Mouse (Mus musculus): Measurements from ENCODE around the gene Cfap52. TPM values are rescaled to one million over a fixed set of nuclear protein-coding genes. Genes with fewer than 3 reads are reported as not detected.
A peak's percentile ranks its signal among the peaks of the same experiment; 100 is the strongest.

The Cfap52 gene
- polyA plus RNA-seq, 1 experiment, result 35.5 TPM

GRCm38 (mm10) chr11:67965905-67966878 is 741 bp upstream of the Cfap52 start, which contains the start of gene Stx8:
TSS of gene Stx8 (plus strand) at chr11:67966193.
- H3K79me2 ChIP-seq (ENCODE audit: control insufficient read depth, insufficient read depth), result peaks cover 8% of the 10 kb centered on the region
- H3K27me3 ChIP-seq (ENCODE audit: control insufficient read depth, insufficient read depth, insufficient read length), result no peaks in the 10 kb centered on the region
- peak within 1 kb of the TSS; percentile 86 for H3K4me3 ChIP-seq
- no peaks in the 10 kb centered on the region for H3K36me3 ChIP-seq (ENCODE audit: control insufficient read depth, insufficient read depth)
- peak within 1 kb of the TSS; percentile 9 for H3ac ChIP-seq (ENCODE audit: control insufficient read depth, insufficient read length)
- peak within 1 kb of the TSS; percentile 95 for H3K4me2 ChIP-seq (ENCODE audit: low read depth)
- TF ChIP-seq MYOG (IDR thresholded peaks at IDR 0.05; ENCODE audit: control insufficient read depth in 1 of 3, insufficient read depth in 1 of 3, insufficient read length in 2 of 3, low read depth in 2 of 3) (peak; percentile 1 to 87 (median 87)), CEBPB (IDR thresholded peaks at IDR 0.05; ENCODE audit: insufficient read depth, poor library complexity, severe bottlenecking) (no peak), SRF (IDR thresholded peaks at IDR 0.05; ENCODE audit: control insufficient read depth, insufficient read length, low read depth) (no peak), MYOD1 (IDR thresholded peaks at IDR 0.05; ENCODE audit: control insufficient read depth in 1 of 3, insufficient read length in 2 of 3, low read depth in 2 of 3) (peak in 2 of 3 experiments; percentile 73 to 75), POLR2AphosphoS2 (IDR thresholded peaks at IDR 0.05; ENCODE audit: insufficient read length, low read depth) (peak; percentile 76), POLR2A (IDR thresholded peaks at IDR 0.05; ENCODE audit: insufficient read length, low read depth) (peak; percentile 81), MAX (IDR thresholded peaks at IDR 0.05; ENCODE audit: low read depth) (no peak), USF1 (IDR thresholded peaks at IDR 0.05; ENCODE audit: low read depth) (peak; percentile 74), TCF3 (IDR thresholded peaks at IDR 0.05; ENCODE audit: insufficient read length, low read depth) (no peak), E2F4 (IDR thresholded peaks at IDR 0.05; ENCODE audit: insufficient read depth) (no peak)

GRCm38 (mm10) chr11:67964110-67964509 is 1.3 kb downstream of the Cfap52 start:
- H3K79me2 ChIP-seq (ENCODE audit: control insufficient read depth, insufficient read depth), result peaks cover 8% of the 10 kb centered on the region
- H3ac ChIP-seq (ENCODE audit: control insufficient read depth, insufficient read length), result no peak overlapping the region
- H3K27me3 ChIP-seq (ENCODE audit: control insufficient read depth, insufficient read depth, insufficient read length), result no peaks in the 10 kb centered on the region
- no peaks in the 10 kb centered on the region for H3K36me3 ChIP-seq (ENCODE audit: control insufficient read depth, insufficient read depth)
- no peak overlapping the region for H3K4me2 ChIP-seq (ENCODE audit: low read depth)
- no peak overlapping the region for H3K4me3 ChIP-seq
- TF ChIP-seq E2F4 (IDR thresholded peaks at IDR 0.05; ENCODE audit: insufficient read depth) (no peak), USF1 (IDR thresholded peaks at IDR 0.05; ENCODE audit: low read depth) (no peak), TCF3 (IDR thresholded peaks at IDR 0.05; ENCODE audit: insufficient read length, low read depth) (no peak), MAX (IDR thresholded peaks at IDR 0.05; ENCODE audit: low read depth) (no peak), TCF12 (IDR thresholded peaks at IDR 0.05; ENCODE audit: insufficient read depth, poor library complexity, severe bottlenecking) (no peak), MYOG (IDR thresholded peaks at IDR 0.05; ENCODE audit: control insufficient read depth in 1 of 3, insufficient read depth in 1 of 3, insufficient read length in 2 of 3, low read depth in 2 of 3) (no peak), REST (IDR thresholded peaks at IDR 0.05; ENCODE audit: insufficient read depth, insufficient read length) (no peak), MYOD1 (IDR thresholded peaks at IDR 0.05; ENCODE audit: control insufficient read depth in 1 of 3, insufficient read length in 2 of 3, low read depth in 2 of 3) (no peak), CEBPB (IDR thresholded peaks at IDR 0.05; ENCODE audit: insufficient read depth, poor library complexity, severe bottlenecking) (no peak), POLR2AphosphoS2 (IDR thresholded peaks at IDR 0.05; ENCODE audit: insufficient read length, low read depth) (no peak), POLR2A (IDR thresholded peaks at IDR 0.05; ENCODE audit: insufficient read length, low read depth) (no peak), SRF (IDR thresholded peaks at IDR 0.05; ENCODE audit: control insufficient read depth, insufficient read length, low read depth) (no peak)

GRCm38 (mm10) chr11:67954413-67954812 is 11.0 kb downstream of the Cfap52 start:
- TF ChIP-seq POLR2AphosphoS2 (IDR thresholded peaks at IDR 0.05; ENCODE audit: insufficient read length, low read depth) (no peak), USF1 (IDR thresholded peaks at IDR 0.05; ENCODE audit: low read depth) (no peak), MYOD1 (IDR thresholded peaks at IDR 0.05; ENCODE audit: control insufficient read depth in 1 of 3, insufficient read length in 2 of 3, low read depth in 2 of 3) (no peak), TCF12 (IDR thresholded peaks at IDR 0.05; ENCODE audit: insufficient read depth, poor library complexity, severe bottlenecking) (no peak), E2F4 (IDR thresholded peaks at IDR 0.05; ENCODE audit: insufficient read depth) (no peak), POLR2A (IDR thresholded peaks at IDR 0.05; ENCODE audit: insufficient read length, low read depth) (no peak), MAX (IDR thresholded peaks at IDR 0.05; ENCODE audit: low read depth) (no peak), MYOG (IDR thresholded peaks at IDR 0.05; ENCODE audit: control insufficient read depth in 1 of 3, insufficient read depth in 1 of 3, insufficient read length in 2 of 3, low read depth in 2 of 3) (no peak), CEBPB (IDR thresholded peaks at IDR 0.05; ENCODE audit: insufficient read depth, poor library complexity, severe bottlenecking) (no peak), TCF3 (IDR thresholded peaks at IDR 0.05; ENCODE audit: insufficient read length, low read depth) (no peak), REST (IDR thresholded peaks at IDR 0.05; ENCODE audit: insufficient read depth, insufficient read length) (no peak), SRF (IDR thresholded peaks at IDR 0.05; ENCODE audit: control insufficient read depth, insufficient read length, low read depth) (no peak)
- no peaks in the 10 kb centered on the region for H3K79me2 ChIP-seq (ENCODE audit: control insufficient read depth, insufficient read depth)
- no peak overlapping the region for H3ac ChIP-seq (ENCODE audit: control insufficient read depth, insufficient read length)
- no peak overlapping the region for H3K4me3 ChIP-seq
- H3K4me2 ChIP-seq (ENCODE audit: low read depth), result no peak overlapping the region
- H3K36me3 ChIP-seq (ENCODE audit: control insufficient read depth, insufficient read depth), result no peaks in the 10 kb centered on the region
- no peaks in the 10 kb centered on the region for H3K27me3 ChIP-seq (ENCODE audit: control insufficient read depth, insufficient read depth, insufficient read length)

- Histone ChIP-seq H3K79me2 (ENCODE audit: control insufficient read depth, insufficient read depth) (no peaks in the 10 kb centered on the region), H3K27me3 (ENCODE audit: control insufficient read depth, insufficient read depth, insufficient read length) (no peaks in the 10 kb centered on the region), H3K4me2 (ENCODE audit: low read depth) (peak overlapping the region; percentile 53), H3K36me3 (ENCODE audit: control insufficient read depth, insufficient read depth) (no peaks in the 10 kb centered on the region), H3ac (ENCODE audit: control insufficient read depth, insufficient read length) (no peak overlapping the region), H3K4me3 (peak overlapping the region; percentile 27)
- TF ChIP-seq MAX (IDR thresholded peaks at IDR 0.05; ENCODE audit: low read depth) (no peak), USF1 (IDR thresholded peaks at IDR 0.05; ENCODE audit: low read depth) (no peak), REST (IDR thresholded peaks at IDR 0.05; ENCODE audit: insufficient read depth, insufficient read length) (no peak), E2F4 (IDR thresholded peaks at IDR 0.05; ENCODE audit: insufficient read depth) (no peak), TCF12 (IDR thresholded peaks at IDR 0.05; ENCODE audit: insufficient read depth, poor library complexity, severe bottlenecking) (peak; percentile 22), POLR2A (IDR thresholded peaks at IDR 0.05; ENCODE audit: insufficient read length, low read depth) (no peak), POLR2AphosphoS2 (IDR thresholded peaks at IDR 0.05; ENCODE audit: insufficient read length, low read depth) (no peak), MYOD1 (IDR thresholded peaks at IDR 0.05; ENCODE audit: control insufficient read depth in 1 of 3, insufficient read length in 2 of 3, low read depth in 2 of 3) (peak in 2 of 3 experiments; percentile 29 to 56), MYOG (IDR thresholded peaks at IDR 0.05; ENCODE audit: control insufficient read depth in 1 of 3, insufficient read depth in 1 of 3, insufficient read length in 2 of 3, low read depth in 2 of 3) (peak in 2 of 3 experiments; percentile 50 to 76), TCF3 (IDR thresholded peaks at IDR 0.05; ENCODE audit: insufficient read length, low read depth) (no peak), CEBPB (IDR thresholded peaks at IDR 0.05; ENCODE audit: insufficient read depth, poor library complexity, severe bottlenecking) (0 out of 2 replicates have a peak, but pooled peaks have one; percentile 23)
These were observed 11.8 kb downstream of the Cfap52 start for GRCm38 (mm10) chr11:67953604-67954003.
